Mouse (Mus musculus): ENCODE measurements at regions not wholly inside any gene's neighbourhood (a gene's known extent, or its start where the extent isn't known, plus 50 kb on each side); places are given as distances from the start of the nearest gene placed in this dataset.

- Histone ChIP-seq H3K4me1 (no peaks in the 10 kb centered on the region), H3K4me3 (no peak overlapping the region), H3K9me3 (replicated peaks) (no peaks in the 10 kb centered on the region), H3K36me3 (no peaks in the 10 kb centered on the region), H3K27me3 (ENCODE audit: low read depth, poor library complexity, severe bottlenecking) (no peaks in the 10 kb centered on the region), H3K27ac (replicated peaks) (no peak overlapping the region)
- DNase-seq (ENCODE audit: low spot score): no peak
- WGBS: 96% methylated on average over 3 of the region's 3 CpGs
These were observed 51.3 kb upstream of the Tank start for GRCm38 (mm10) chr2:61527127-61527526.

GRCm38 (mm10) chr2:61524060-61524734 lies 54.2 kb upstream of the Tank start:
- no peaks in the 10 kb centered on the region for H3K36me3 ChIP-seq
- no peaks in the 10 kb centered on the region for H3K4me1 ChIP-seq
- no peaks in the 10 kb centered on the region for H3K9me3 ChIP-seq (replicated peaks)
- 87% methylated on average over 6 of the region's 6 CpGs for WGBS
- H3K27me3 ChIP-seq (ENCODE audit: low read depth, poor library complexity, severe bottlenecking): no peaks in the 10 kb centered on the region
- DNase-seq (ENCODE audit: low spot score): no peak
- H3K4me3 ChIP-seq: no peak overlapping the region
- no peak overlapping the region for H3K27ac ChIP-seq (replicated peaks)

- WGBS: 93% methylated on average over 6 of the region's 6 CpGs
- no peak overlapping the region for H3K4me3 ChIP-seq
- no peaks in the 10 kb centered on the region for H3K27me3 ChIP-seq (ENCODE audit: low read depth, poor library complexity, severe bottlenecking)
- DNase-seq (ENCODE audit: low spot score): no peak
- peaks cover 15% of the 10 kb centered on the region for H3K4me1 ChIP-seq
- H3K36me3 ChIP-seq: no peaks in the 10 kb centered on the region
- H3K9me3 ChIP-seq (replicated peaks): no peaks in the 10 kb centered on the region
- H3K27ac ChIP-seq (replicated peaks): no peak overlapping the region
These were observed 63.8 kb upstream of the Tank start for GRCm38 (mm10) chr2:61514445-61515123.

GRCm38 (mm10) chr2:61513787-61514444 lies 64.5 kb upstream of the Tank start:
- Histone ChIP-seq H3K9me3 (replicated peaks) (no peaks in the 10 kb centered on the region), H3K4me1 (peaks cover 15% of the 10 kb centered on the region), H3K27ac (replicated peaks) (no peak overlapping the region), H3K36me3 (no peaks in the 10 kb centered on the region), H3K4me3 (no peak overlapping the region), H3K27me3 (ENCODE audit: low read depth, poor library complexity, severe bottlenecking) (no peaks in the 10 kb centered on the region)
- WGBS: 84% methylated on average over 12 of the region's 12 CpGs
- no peak for DNase-seq (ENCODE audit: low spot score)

- no peak overlapping the region for H3K4me3 ChIP-seq
- H3K4me1 ChIP-seq: no peaks in the 10 kb centered on the region
- no peaks in the 10 kb centered on the region for H3K36me3 ChIP-seq
- H3K27me3 ChIP-seq (ENCODE audit: low read depth, poor library complexity, severe bottlenecking): no peaks in the 10 kb centered on the region
- 93% methylated on average over 4 of the region's 4 CpGs for WGBS
- no peaks in the 10 kb centered on the region for H3K9me3 ChIP-seq (replicated peaks)
- H3K27ac ChIP-seq (replicated peaks): no peak overlapping the region
- DNase-seq (ENCODE audit: low spot score): no peak
These were observed 74.8 kb upstream of the Tank start for GRCm38 (mm10) chr2:61503594-61503993.

GRCm38 (mm10) chr2:61501922-61502321 lies 76.5 kb upstream of the Tank start:
- Histone ChIP-seq H3K27ac (replicated peaks) (no peak overlapping the region), H3K4me3 (no peak overlapping the region), H3K9me3 (replicated peaks) (no peaks in the 10 kb centered on the region), H3K36me3 (no peaks in the 10 kb centered on the region), H3K27me3 (ENCODE audit: low read depth, poor library complexity, severe bottlenecking) (no peaks in the 10 kb centered on the region), H3K4me1 (no peaks in the 10 kb centered on the region)
- no peak for DNase-seq (ENCODE audit: low spot score)
- WGBS: 89% methylated on average over 5 of the region's 5 CpGs

GRCm38 (mm10) chr2:61499266-61499665 lies 79.1 kb upstream of the Tank start:
- WGBS: 86% methylated on average over 1 of the region's 1 CpGs
- H3K27me3 ChIP-seq (ENCODE audit: low read depth, poor library complexity, severe bottlenecking): no peaks in the 10 kb centered on the region
- H3K36me3 ChIP-seq: no peaks in the 10 kb centered on the region
- DNase-seq (ENCODE audit: low spot score): no peak
- no peaks in the 10 kb centered on the region for H3K9me3 ChIP-seq (replicated peaks)
- H3K4me3 ChIP-seq: no peak overlapping the region
- H3K4me1 ChIP-seq: 0 out of 2 replicates have a peak, but pooled peaks cover under 1% of the 10 kb centered on the region
- no peak overlapping the region for H3K27ac ChIP-seq (replicated peaks)

- no peak overlapping the region for H3K4me3 ChIP-seq
- 80% methylated on average over 5 of the region's 5 CpGs for WGBS
- H3K36me3 ChIP-seq: no peaks in the 10 kb centered on the region
These were observed 80.5 kb upstream of the Tank start for GRCm38 (mm10) chr2:61497930-61498329.

GRCm38 (mm10) chr2:61496968-61497367 lies 81.4 kb upstream of the Tank start:
- Histone ChIP-seq H3K36me3 (no peaks in the 10 kb centered on the region), H3K9me3 (replicated peaks) (no peaks in the 10 kb centered on the region), H3K4me1 (0 out of 2 replicates have a peak, but pooled peaks cover 5% of the 10 kb centered on the region), H3K27me3 (ENCODE audit: low read depth, poor library complexity, severe bottlenecking) (no peaks in the 10 kb centered on the region), H3K4me3 (no peak overlapping the region), H3K27ac (replicated peaks) (no peak overlapping the region)
- no peak for DNase-seq (ENCODE audit: low spot score)
- WGBS: 96% methylated on average over 2 of the region's 2 CpGs

More at GRCm38 (mm10) chr2:61497930-61498329, 80.5 kb upstream of the Tank start:
- H3K27ac ChIP-seq (replicated peaks): no peak overlapping the region
- no peaks in the 10 kb centered on the region for H3K27me3 ChIP-seq (ENCODE audit: low read depth, poor library complexity, severe bottlenecking)
- no peak for DNase-seq (ENCODE audit: low spot score)
- 0 out of 2 replicates have a peak, but pooled peaks cover 5% of the 10 kb centered on the region for H3K4me1 ChIP-seq
- no peaks in the 10 kb centered on the region for H3K9me3 ChIP-seq (replicated peaks)

GRCm38 (mm10) chr2:61493918-61494712 lies 84.3 kb upstream of the Tank start:
- H3K36me3 ChIP-seq: no peaks in the 10 kb centered on the region
- DNase-seq (ENCODE audit: low spot score): peak; percentile 79
- H3K27ac ChIP-seq (replicated peaks): no peak overlapping the region
- H3K27me3 ChIP-seq (ENCODE audit: low read depth, poor library complexity, severe bottlenecking): no peaks in the 10 kb centered on the region
- H3K4me1 ChIP-seq: 0 out of 2 replicates have a peak, but pooled peaks cover 5% of the 10 kb centered on the region
- WGBS: 50% methylated on average over 11 of the region's 11 CpGs
- no peak overlapping the region for H3K4me3 ChIP-seq
- no peaks in the 10 kb centered on the region for H3K9me3 ChIP-seq (replicated peaks)

- DNase-seq (ENCODE audit: low spot score): no peak
- H3K27ac ChIP-seq (replicated peaks): no peak overlapping the region
- H3K4me1 ChIP-seq: 0 out of 2 replicates have a peak, but pooled peaks cover 5% of the 10 kb centered on the region
- no peaks in the 10 kb centered on the region; the same call in 1 of the 2 replicates for H3K27me3 ChIP-seq (ENCODE audit: low read depth, poor library complexity, severe bottlenecking)
- H3K4me3 ChIP-seq: no peak overlapping the region
- H3K36me3 ChIP-seq: no peaks in the 10 kb centered on the region
- H3K9me3 ChIP-seq (replicated peaks): no peaks in the 10 kb centered on the region
- 65% methylated on average over 6 of the region's 6 CpGs for WGBS
These were observed 86.2 kb upstream of the Tank start for GRCm38 (mm10) chr2:61492043-61492743.
